Mouse (Mus musculus): ENCODE measurements around the gene Ccdc194.

DNA sequence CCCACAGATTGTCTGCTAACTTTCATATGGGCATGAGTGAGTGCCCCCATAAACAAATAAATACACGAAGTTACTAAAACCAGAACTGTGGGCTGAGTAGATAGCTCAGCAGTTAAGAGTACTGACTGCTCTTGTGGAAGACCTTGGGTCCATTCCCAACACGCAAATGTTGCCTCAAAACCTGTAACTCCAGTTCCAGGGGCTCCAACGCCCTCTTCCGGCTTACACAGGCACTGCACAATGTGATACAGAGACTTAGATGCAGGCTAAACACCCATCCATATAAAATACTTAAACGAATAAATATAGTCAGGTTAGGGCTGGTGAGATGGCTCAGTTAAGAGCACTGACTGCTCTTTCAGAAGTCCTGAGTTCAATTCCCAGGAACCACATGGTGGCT, 10.5 kb downstream of the Ccdc194 start:
- TF ChIP-seq GATA1 (IDR thresholded peaks at IDR 0.05; ENCODE audit: borderline replicate concordance, low read length): no peak
- no peak for TF ChIP-seq FLI1 (IDR thresholded peaks at IDR 0.05; ENCODE audit: low read length)

Data from megakaryocyte, embryonic 14.5 days (primary cell).